10 mouse cellular contexts compared by ENCODE assay signal in the genomic region with DNA sequence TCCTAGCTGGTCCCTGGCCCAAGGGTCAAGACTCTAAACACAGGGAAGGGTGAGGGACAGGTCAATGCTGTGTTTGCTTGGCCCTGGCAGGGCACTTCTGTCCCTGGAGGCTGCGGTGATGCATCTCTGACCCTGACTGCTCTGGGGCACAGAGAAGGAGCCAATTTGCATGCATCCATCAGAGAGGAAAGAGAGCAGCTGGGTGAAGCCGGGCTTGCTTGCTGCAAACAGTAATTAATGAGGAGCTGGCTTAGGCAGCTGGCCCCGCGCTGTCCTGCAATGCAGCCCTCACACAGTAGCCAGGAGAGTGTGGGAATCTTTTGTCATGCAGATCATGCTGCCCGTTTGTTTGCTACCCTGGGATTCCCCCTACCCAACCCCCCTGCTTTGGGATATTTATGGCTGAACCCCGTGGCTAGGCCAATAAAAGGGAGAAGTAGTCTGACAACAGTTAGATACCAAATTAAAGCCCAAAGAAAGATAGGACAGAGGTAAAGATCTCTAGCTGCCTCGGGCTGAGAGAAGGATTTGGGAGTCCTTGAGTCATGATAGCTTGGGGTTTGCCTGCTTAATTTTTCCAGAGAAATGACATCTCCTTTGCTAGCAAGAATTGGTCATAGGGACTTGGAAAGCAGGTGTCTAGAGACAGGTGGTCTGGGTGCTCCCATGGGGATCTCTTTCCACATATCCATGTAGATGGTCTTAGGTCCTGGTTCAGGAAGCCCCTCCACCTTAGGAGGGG. TPM values are rescaled to one million over a fixed set of nuclear protein-coding genes. Genes with fewer than 3 reads are reported as not detected.
DNase-seq lines count a peak whose midpoint lies in the region; ATAC-seq lines count a peak whose summit lies in the region.
"Had no signal": no experiment of that assay in that cellular context is flagged by ENCODE, and none has a peak within 500 bp of the region (broad histone marks: within the 10 kb centered on the region; RNA-seq: fewer than 3 reads in every experiment).

No protein-coding gene starts in this region.

- H3K4me1 ChIP-seq in heart, embryonic 12.5 days (replicated peaks), result peaks cover 12% of the 10 kb centered on the region
- peaks cover 25% of the 10 kb centered on the region for H3K4me1 ChIP-seq in hindbrain, embryonic 12.5 days
- H3K4me1 ChIP-seq in neural tube, embryonic 13.5 days (replicated peaks), result peaks cover 45% of the 10 kb centered on the region

- DNase-seq in heart, postnatal 10 days, result no peak
- peak; percentile 87 for DNase-seq in embryo, embryonic 10 days (ENCODE audit: low spot score)
- no peak for DNase-seq in lung, postnatal 4 days
- no peak for DNase-seq in urinary bladder, adult 18-20 months (ENCODE audit: low spot score in 2 of 2)
- DNase-seq in gastrocnemius, postnatal 4 days (ENCODE audit: low spot score in 2 of 2), result no peak

- no peak overlapping the region for H3K9ac ChIP-seq in heart, embryonic 12.5 days
- H3K9ac ChIP-seq in hindbrain, embryonic 12.5 days, result no peak overlapping the region
- peak overlapping the region; percentile 47; the same call in 1 of the 2 replicates for H3K9ac ChIP-seq in neural tube, embryonic 13.5 days

- WGBS in heart, embryonic 12.5 days, result 10% methylated on average over 7 of the region's 7 CpGs
- 1% methylated on average over 7 of the region's 7 CpGs for WGBS in hindbrain, embryonic 12.5 days
- under 1% methylated on average over 7 of the region's 7 CpGs for WGBS in neural tube, embryonic 13.5 days

- H3K27me3 ChIP-seq in heart, embryonic 12.5 days (replicated peaks), result peaks cover 24% of the 10 kb centered on the region
- no peaks in the 10 kb centered on the region for H3K27me3 ChIP-seq in hindbrain, embryonic 12.5 days
- H3K27me3 ChIP-seq in neural tube, embryonic 13.5 days, result no peaks in the 10 kb centered on the region

- no peaks in the 10 kb centered on the region for H3K36me3 ChIP-seq in heart, embryonic 12.5 days
- H3K36me3 ChIP-seq in hindbrain, embryonic 12.5 days, result no peaks in the 10 kb centered on the region
- H3K36me3 ChIP-seq in neural tube, embryonic 13.5 days, result peaks cover 7% of the 10 kb centered on the region; the same call in 1 of the 2 replicates

- H3K4me2 ChIP-seq in heart, embryonic 12.5 days, result 0 out of 2 replicates have a peak overlapping the region, but pooled peaks have one; percentile 8
- H3K4me2 ChIP-seq in hindbrain, embryonic 12.5 days (replicated peaks), result 0 out of 2 replicates have a peak overlapping the region, but pooled peaks have one; percentile 11
- no peak overlapping the region for H3K4me2 ChIP-seq in neural tube, embryonic 13.5 days

- no peaks in the 10 kb centered on the region for H3K9me3 ChIP-seq in heart, embryonic 12.5 days (replicated peaks)
- no peaks in the 10 kb centered on the region for H3K9me3 ChIP-seq in hindbrain, embryonic 12.5 days (replicated peaks)
- no peaks in the 10 kb centered on the region for H3K9me3 ChIP-seq in neural tube, embryonic 13.5 days

- no peak overlapping the region for H3K27ac ChIP-seq in heart, embryonic 12.5 days (ENCODE audit: poor library complexity, severe bottlenecking)
- H3K27ac ChIP-seq in hindbrain, embryonic 12.5 days, result peak overlapping the region; percentile 69
- peak overlapping the region; percentile 86 for H3K27ac ChIP-seq in neural tube, embryonic 13.5 days (replicated peaks)
- H3K27ac ChIP-seq: macrophage had no signal

- ATAC-seq in heart, embryonic 12.5 days (ENCODE audit: insufficient number of reproducible peaks, low FRiP score), result no peak
- ATAC-seq in hindbrain, embryonic 12.5 days (ENCODE audit: low FRiP score), result peak; percentile 94
- ATAC-seq in neural tube, embryonic 13.5 days (ENCODE audit: low read depth), result peak; percentile 89

- intact Hi-C loops in heart, postnatal 10 days (cut with DNase I), result no loop called here

- no peak overlapping the region for H3K4me3 ChIP-seq in heart, embryonic 12.5 days
- no peak overlapping the region for H3K4me3 ChIP-seq in hindbrain, embryonic 12.5 days
- H3K4me3 ChIP-seq in neural tube, embryonic 13.5 days, result no peak overlapping the region
- H3K4me3 ChIP-seq: erythroblast, embryonic 14.5 days had no signal

RNA-seq across cellular contexts. Expression of gene Rhbdl3, which starts 35.1 kb away (rescaled TPM):
- 0.42 and 0.59 TPM in 2 replicates for polyA plus RNA-seq in heart, embryonic 12.5 days (2016; fragmentation: Nextera tagmentation; extraction: Ambion mirVana)
- total RNA-seq in heart, postnatal 10 days (2021), result 1 to 10 TPM; 2.3 to 2.5 TPM
- 28.4 and 32.3 TPM in 2 replicates for polyA plus RNA-seq in hindbrain, embryonic 12.5 days (2016; fragmentation: Nextera tagmentation; extraction: Ambion mirVana)
- polyA plus RNA-seq in neural tube, embryonic 13.5 days (2015; fragmentation: Nextera tagmentation; extraction: Ambion mirVana), result 16.3 and 16.6 TPM in 2 replicates
- total RNA-seq in gastrocnemius, postnatal 4 days (2021), result 10 to 100 TPM in 1 of 2 experiments, 1 to 10 TPM in 1; 9.7 to 11.5 TPM
- polyA plus RNA-seq: erythroblast, embryonic 14.5 days had no signal

RNA-seq across cellular contexts. Expression of gene 5730455P16Rik, which starts 42.1 kb away (rescaled TPM):
- 17.0 and 17.3 TPM in 2 replicates for polyA plus RNA-seq in heart, embryonic 12.5 days (2016; fragmentation: Nextera tagmentation; extraction: Ambion mirVana)
- 10 to 100 TPM; 16.9 to 19.1 TPM for total RNA-seq in heart, postnatal 10 days (2021)
- 28.7 and 31.4 TPM in 2 replicates for polyA plus RNA-seq in hindbrain, embryonic 12.5 days (2016; fragmentation: Nextera tagmentation; extraction: Ambion mirVana)
- polyA plus RNA-seq in neural tube, embryonic 13.5 days (2015; fragmentation: Nextera tagmentation; extraction: Ambion mirVana), result 30.4 and 33.4 TPM in 2 replicates
- 10 to 100 TPM; 22.3 to 25.5 TPM for total RNA-seq in gastrocnemius, postnatal 4 days (2021)

RNA-seq across cellular contexts. Expression of gene Zfp207, which starts 47.3 kb away (rescaled TPM):
- polyA plus RNA-seq in heart, embryonic 12.5 days (2016; fragmentation: Nextera tagmentation; extraction: Ambion mirVana), result 168 and 169 TPM in 2 replicates
- 100 to 1,000 TPM in 1 of 2 experiments, 10 to 100 TPM in 1; 93.2 to 116 TPM for total RNA-seq in heart, postnatal 10 days (2021)
- 265 TPM in 2 replicates for polyA plus RNA-seq in hindbrain, embryonic 12.5 days (2016; fragmentation: Nextera tagmentation; extraction: Ambion mirVana)
- 217 and 226 TPM in 2 replicates for polyA plus RNA-seq in neural tube, embryonic 13.5 days (2015; fragmentation: Nextera tagmentation; extraction: Ambion mirVana)
- 100 to 1,000 TPM; 111 to 146 TPM for total RNA-seq in gastrocnemius, postnatal 4 days (2021)

Comparison
In these comparisons a context has a peak if more than half of its experiments do, and no peak if none do; other contexts are left out.
1. RNA of gene Rhbdl3, which starts 35.1 kb away (polyA plus RNA-seq): 28.4 to 32.3 TPM in hindbrain, embryonic 12.5 days and 16.3 to 16.6 TPM in neural tube, embryonic 13.5 days; 0.42 to 0.59 TPM in heart, embryonic 12.5 days; every median in the first group is over 10 times any median in the second.